Mouse (Mus musculus): ENCODE measurements around the gene Asb6.

DNA sequence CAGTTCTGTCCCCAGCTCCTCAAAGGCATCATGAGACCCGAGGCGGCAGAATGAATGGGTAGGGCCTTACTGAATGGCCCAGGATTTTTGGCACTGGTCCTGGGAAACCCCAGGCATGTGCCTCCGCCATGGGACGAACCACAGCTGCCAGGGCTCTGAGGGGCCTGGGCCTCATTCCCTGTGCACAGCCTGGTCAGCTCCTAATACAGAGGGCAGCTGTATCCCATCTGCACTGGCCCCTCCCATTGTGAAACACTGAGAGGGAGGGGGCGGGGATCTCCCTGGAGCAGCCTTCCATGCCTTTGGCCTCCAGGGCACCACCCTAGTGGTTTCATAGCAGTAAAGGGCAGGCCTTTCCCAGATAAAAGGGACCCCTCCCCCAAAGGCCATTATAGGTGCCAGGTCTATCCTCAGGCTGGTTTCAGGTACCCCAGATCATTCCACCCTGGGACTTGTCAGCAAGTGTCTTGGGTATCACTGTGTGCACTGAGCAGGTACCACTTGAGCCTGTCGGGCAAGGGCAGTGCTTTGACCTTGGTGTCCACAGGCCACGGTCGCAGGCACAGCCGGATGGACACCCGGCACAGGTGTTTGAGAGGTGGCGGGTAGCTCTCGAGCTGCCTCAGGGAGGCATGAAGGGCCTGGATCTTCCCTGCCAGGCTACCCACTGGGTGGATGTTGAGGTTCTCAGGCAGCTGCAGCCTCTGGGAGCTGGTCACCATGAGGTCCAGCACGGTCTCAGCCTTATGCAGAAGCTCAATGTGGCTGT lies 6.6 kb downstream of the Asb6 start:
- TF ChIP-seq POLR2A (IDR thresholded peaks at IDR 0.05; ENCODE audit: insufficient read depth, low read depth, low read length) (no peak), CTCF (IDR thresholded peaks at IDR 0.05) (no peak)

Measured in heart, adult 2 months (tissue).